Mouse (Mus musculus): Measurements from ENCODE around the gene Sohlh2.

Gene Sohlh2

GRCm38 (mm10) chr3:55181766-55182165 lies at the start of gene Sohlh2:
TSS of gene Sohlh2 (plus strand) at chr3:55182028.
- in situ Hi-C loops (cut with MboI; ENCODE audit: low pct_unique_long_range_greater_than_20kb in 1 of 2, low sequenced_read_pairs in 2 of 2, unreplicated experiment in 1 of 2) = no loop called here

GRCm38 (mm10) chr3:55137039-55137438 lies 44.8 kb upstream of the Sohlh2 start, which contains the start of gene Ccdc169:
TSS of gene Ccdc169 (plus strand) at chr3:55137339.
- in situ Hi-C loops (cut with MboI; ENCODE audit: low pct_unique_long_range_greater_than_20kb in 1 of 2, low sequenced_read_pairs in 2 of 2, unreplicated experiment in 1 of 2) = no loop called here

- in situ Hi-C loops (cut with MboI; ENCODE audit: low pct_unique_long_range_greater_than_20kb in 1 of 2, low sequenced_read_pairs in 2 of 2, unreplicated experiment in 1 of 2) = no loop called here
These were observed 42.0 kb upstream of the Sohlh2 start for GRCm38 (mm10) chr3:55139837-55140236.

GRCm38 (mm10) chr3:55141401-55141800 lies 40.4 kb upstream of the Sohlh2 start:
- in situ Hi-C loops (cut with MboI; ENCODE audit: low pct_unique_long_range_greater_than_20kb in 1 of 2, low sequenced_read_pairs in 2 of 2, unreplicated experiment in 1 of 2) = no loop called here

GRCm38 (mm10) chr3:55144916-55145315 lies 36.9 kb upstream of the Sohlh2 start:
- in situ Hi-C loops (cut with MboI; ENCODE audit: low pct_unique_long_range_greater_than_20kb in 1 of 2, low sequenced_read_pairs in 2 of 2, unreplicated experiment in 1 of 2) = no loop called here

GRCm38 (mm10) chr3:55146441-55146840 lies 35.4 kb upstream of the Sohlh2 start:
- in situ Hi-C loops (cut with MboI; ENCODE audit: low pct_unique_long_range_greater_than_20kb in 1 of 2, low sequenced_read_pairs in 2 of 2, unreplicated experiment in 1 of 2) = no loop called here

- in situ Hi-C loops (cut with MboI; ENCODE audit: low pct_unique_long_range_greater_than_20kb in 1 of 2, low sequenced_read_pairs in 2 of 2, unreplicated experiment in 1 of 2) = no loop called here
These were observed 34.7 kb upstream of the Sohlh2 start for GRCm38 (mm10) chr3:55147156-55147555.

GRCm38 (mm10) chr3:55148091-55148490 lies 33.7 kb upstream of the Sohlh2 start:
- in situ Hi-C loops (cut with MboI; ENCODE audit: low pct_unique_long_range_greater_than_20kb in 1 of 2, low sequenced_read_pairs in 2 of 2, unreplicated experiment in 1 of 2) = no loop called here

- in situ Hi-C loops (cut with MboI; ENCODE audit: low pct_unique_long_range_greater_than_20kb in 1 of 2, low sequenced_read_pairs in 2 of 2, unreplicated experiment in 1 of 2) = no loop called here
These were observed 30.0 kb upstream of the Sohlh2 start for GRCm38 (mm10) chr3:55151656-55152433.

- in situ Hi-C loops (cut with MboI; ENCODE audit: low pct_unique_long_range_greater_than_20kb in 1 of 2, low sequenced_read_pairs in 2 of 2, unreplicated experiment in 1 of 2) = no loop called here
These were observed 29.0 kb upstream of the Sohlh2 start for GRCm38 (mm10) chr3:55152673-55153334.

- in situ Hi-C loops (cut with MboI; ENCODE audit: low pct_unique_long_range_greater_than_20kb in 1 of 2, low sequenced_read_pairs in 2 of 2, unreplicated experiment in 1 of 2) = no loop called here
These were observed 27.7 kb upstream of the Sohlh2 start for GRCm38 (mm10) chr3:55154163-55154562.

- in situ Hi-C loops (cut with MboI; ENCODE audit: low pct_unique_long_range_greater_than_20kb in 1 of 2, low sequenced_read_pairs in 2 of 2, unreplicated experiment in 1 of 2) = no loop called here
These were observed 24.4 kb upstream of the Sohlh2 start for GRCm38 (mm10) chr3:55157413-55157812.

- in situ Hi-C loops (cut with MboI; ENCODE audit: low pct_unique_long_range_greater_than_20kb in 1 of 2, low sequenced_read_pairs in 2 of 2, unreplicated experiment in 1 of 2) = no loop called here
These were observed 20.7 kb upstream of the Sohlh2 start for GRCm38 (mm10) chr3:55161144-55161543.

- in situ Hi-C loops (cut with MboI; ENCODE audit: low pct_unique_long_range_greater_than_20kb in 1 of 2, low sequenced_read_pairs in 2 of 2, unreplicated experiment in 1 of 2) = no loop called here
These were observed 18.3 kb upstream of the Sohlh2 start for GRCm38 (mm10) chr3:55163510-55163909.

GRCm38 (mm10) chr3:55172478-55172877 lies 9.3 kb upstream of the Sohlh2 start:
- in situ Hi-C loops (cut with MboI; ENCODE audit: low pct_unique_long_range_greater_than_20kb in 1 of 2, low sequenced_read_pairs in 2 of 2, unreplicated experiment in 1 of 2) = no loop called here

- in situ Hi-C loops (cut with MboI; ENCODE audit: low pct_unique_long_range_greater_than_20kb in 1 of 2, low sequenced_read_pairs in 2 of 2, unreplicated experiment in 1 of 2) = no loop called here
These were observed 4.6 kb upstream of the Sohlh2 start for GRCm38 (mm10) chr3:55177271-55177670.

- in situ Hi-C loops (cut with MboI; ENCODE audit: low pct_unique_long_range_greater_than_20kb in 1 of 2, low sequenced_read_pairs in 2 of 2, unreplicated experiment in 1 of 2) = no loop called here
These were observed 9.8 kb downstream of the Sohlh2 start for GRCm38 (mm10) chr3:55191668-55192067.

- in situ Hi-C loops (cut with MboI; ENCODE audit: low pct_unique_long_range_greater_than_20kb in 1 of 2, low sequenced_read_pairs in 2 of 2, unreplicated experiment in 1 of 2) = no loop called here
These were observed 11.5 kb downstream of the Sohlh2 start for GRCm38 (mm10) chr3:55193351-55193750.

- in situ Hi-C loops (cut with MboI; ENCODE audit: low pct_unique_long_range_greater_than_20kb in 1 of 2, low sequenced_read_pairs in 2 of 2, unreplicated experiment in 1 of 2) = no loop called here
These were observed 13.0 kb downstream of the Sohlh2 start for GRCm38 (mm10) chr3:55194792-55195191.

Measured in mouse embryonic stem cell (cell line).